Mouse (Mus musculus) forebrain, embryonic 11.5 days (tissue): Measurements from ENCODE around the gene Cped1. TPM values are rescaled to one million over a fixed set of nuclear protein-coding genes. Genes with fewer than 3 reads are reported as not detected.

Experiments used
- ATAC-seq: fragments of 200-750 bp; cut with Nextera tagmentation; replicated peaks from 2 replicates; pipeline ENCODE4 v1.8.0; 2017; ENCODE audit warnings: moderate TSS enrichment; ENCODE audit not compliant: low FRiP score
- DNase-seq: peaks from one replicate; pipeline ENCODE4 v3.0.0-alpha.2; 2017; ENCODE audit warnings: low spot score
- H3K27ac ChIP-seq: fragments of 300-500 bp; sonication (generic); 2 replicates; pipeline ENCODE4 v1.5.1; 2014; ENCODE audit warnings: low read depth, low read length
- H3K27me3 ChIP-seq: fragments of 300-500 bp; sonication (generic); 2 replicates; pipeline ENCODE4 v1.6.1; 2014; ENCODE audit warnings: mild to moderate bottlenecking, low read length, mixed read lengths; ENCODE audit not compliant: control insufficient read depth, insufficient read depth
- H3K36me3 ChIP-seq: fragments of 300-500 bp; sonication (generic); 2 replicates; pipeline ENCODE4 v1.6.1; 2014; ENCODE audit warnings: mild to moderate bottlenecking, low read length, moderate library complexity, mixed read lengths; ENCODE audit not compliant: control insufficient read depth, insufficient read depth
- H3K4me1 ChIP-seq: fragments of 300-500 bp; sonication (generic); replicated peaks from 2 replicates; pipeline ENCODE4 v1.6.1; 2014; ENCODE audit warnings: low read length, mixed read lengths; ENCODE audit not compliant: control insufficient read depth, insufficient read depth
- H3K4me2 ChIP-seq: fragments of 300-500 bp; sonication (generic); 2 replicates; pipeline ENCODE4 v1.6.1; 2014; ENCODE audit warnings: low read depth, mild to moderate bottlenecking, low read length, moderate library complexity, mixed read lengths; ENCODE audit not compliant: severe bottlenecking
- H3K4me3 ChIP-seq: fragments of 300-500 bp; sonication (generic); 2 replicates; pipeline ENCODE4 v1.5.1; 2014; ENCODE audit warnings: low read depth, low read length
- H3K9ac ChIP-seq: fragments of 300-500 bp; sonication (generic); 2 replicates; pipeline ENCODE4 v1.6.1; 2014; ENCODE audit warnings: low read length
- H3K9me3 ChIP-seq: fragments of 300-500 bp; sonication (generic); 2 replicates; pipeline ENCODE4 v1.6.1; 2016; ENCODE audit warnings: low read length, mixed read lengths; ENCODE audit not compliant: control insufficient read depth
- WGBS: fragments of 180-500 bp; shearing (Covaris S2); extraction: QIAGEN DNeasy Blood & Tissue Kit; methylation state at CpG from one replicate; pipeline ENCODE4 v1.1.7; 2014; 5-methylcytosine and 5-hydroxymethylcytosine counted together
- polyA plus RNA-seq: library from polyadenylated mRNA; unstranded; fragments of >200 nt; fragmentation: Nextera tagmentation; extraction: Ambion mirVana; gene quantifications from 2 replicates; pipeline ENCODE4 v1.2.1, GENCODE M21; 2014

Gene Cped1
- polyA plus RNA-seq, 1 experiment from 2014 or later = 17.2 TPM

DNA sequence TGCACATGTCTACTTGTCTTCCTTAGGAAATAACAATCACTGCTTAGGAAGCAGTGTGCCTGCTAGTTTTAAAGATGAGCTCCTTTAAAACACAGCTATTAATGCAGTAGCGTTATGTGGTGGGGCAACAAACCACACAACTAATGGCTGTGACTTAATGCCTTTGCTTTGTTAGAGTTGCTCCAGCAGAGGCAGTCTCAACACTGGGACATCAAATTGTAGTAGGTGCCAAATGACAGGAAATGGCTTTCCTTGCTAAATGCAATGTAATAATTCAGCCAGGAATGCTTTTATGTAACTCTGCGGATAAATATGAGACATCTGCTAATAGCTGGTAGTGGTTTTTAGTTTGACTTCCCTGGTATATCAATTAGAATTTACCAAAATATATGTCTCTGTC is 8.2 kb upstream of the Cped1 start:
- no peak overlapping the region for H3K27ac ChIP-seq
- H3K4me2 ChIP-seq = no peak overlapping the region
- WGBS = 91% methylated on average over 2 of the region's 2 CpGs
- H3K36me3 ChIP-seq = peaks cover 2% of the 10 kb centered on the region; the same call in 1 of the 2 replicates
- H3K27me3 ChIP-seq = no peaks in the 10 kb centered on the region
- DNase-seq (no peak), ATAC-seq (no peak)
- no peak overlapping the region for H3K9ac ChIP-seq
- no peak overlapping the region for H3K4me3 ChIP-seq
- H3K9me3 ChIP-seq = no peaks in the 10 kb centered on the region
- no peaks in the 10 kb centered on the region for H3K4me1 ChIP-seq

- 82% methylated on average over 1 of the region's 1 CpGs for WGBS
- ATAC-seq = no peak
- Histone ChIP-seq H3K4me1 (0 out of 2 replicates have a peak, but pooled peaks cover 2% of the 10 kb centered on the region), H3K4me3 (no peak overlapping the region), H3K27ac (no peak overlapping the region), H3K9me3 (no peaks in the 10 kb centered on the region), H3K27me3 (peaks cover 2% of the 10 kb centered on the region; the same call in 1 of the 2 replicates), H3K36me3 (no peaks in the 10 kb centered on the region; the same call in 1 of the 2 replicates), H3K4me2 (no peak overlapping the region), H3K9ac (no peak overlapping the region)
- no peak for DNase-seq
These were observed 4.6 kb upstream of the Cped1 start for GRCm38 (mm10) chr6:21981114-21981513.

DNA sequence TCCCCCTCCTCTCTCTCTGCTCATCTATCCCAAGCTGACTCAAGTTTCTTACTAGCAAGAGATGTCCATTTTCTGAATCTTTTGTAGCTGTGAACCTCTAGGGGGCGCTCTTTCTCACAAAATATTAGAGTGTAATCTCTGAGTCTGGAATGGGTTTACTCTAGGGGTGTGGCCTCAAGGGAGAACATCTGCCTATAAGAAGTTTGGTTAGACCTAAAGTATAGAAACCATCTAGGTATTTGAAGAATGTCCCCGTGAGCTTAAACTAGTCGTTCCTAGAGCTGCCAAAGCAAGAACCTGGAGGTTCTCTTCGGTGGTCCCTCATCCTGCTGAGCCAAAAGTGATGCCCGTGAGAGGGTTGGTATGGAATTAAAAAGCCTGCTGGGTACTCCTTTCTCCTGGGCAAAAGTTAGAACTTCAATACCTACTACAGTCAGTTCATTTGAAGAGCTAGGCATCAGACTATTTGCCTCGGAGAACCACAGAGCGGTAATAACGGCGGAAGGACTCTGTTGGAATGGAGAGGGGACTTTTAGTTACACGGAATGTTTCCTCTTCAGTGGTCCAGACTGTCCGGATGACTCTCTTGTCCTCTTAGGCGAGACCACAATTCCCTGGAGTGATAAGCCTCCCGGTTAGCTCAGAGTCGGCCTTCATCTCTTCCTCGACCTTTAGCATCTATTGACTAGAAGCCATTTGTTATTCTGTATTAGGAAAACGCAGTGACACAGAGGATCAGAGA is 555 bp upstream of the Cped1 start:
- Histone ChIP-seq H3K36me3 (no peaks in the 10 kb centered on the region), H3K9me3 (no peaks in the 10 kb centered on the region), H3K4me1 (peaks cover 2% of the 10 kb centered on the region; the same call in 1 of the 2 replicates), H3K4me2 (peak overlapping the region; percentile 88), H3K27me3 (peaks cover 13% of the 10 kb centered on the region; the same call in 1 of the 2 replicates), H3K4me3 (peak overlapping the region; percentile 35), H3K9ac (peak overlapping the region; percentile 30), H3K27ac (no peak overlapping the region)
- WGBS = 7% methylated on average over 16 of the region's 16 CpGs
- peak; percentile 73 for ATAC-seq
- peak; percentile 55 for DNase-seq

DNA sequence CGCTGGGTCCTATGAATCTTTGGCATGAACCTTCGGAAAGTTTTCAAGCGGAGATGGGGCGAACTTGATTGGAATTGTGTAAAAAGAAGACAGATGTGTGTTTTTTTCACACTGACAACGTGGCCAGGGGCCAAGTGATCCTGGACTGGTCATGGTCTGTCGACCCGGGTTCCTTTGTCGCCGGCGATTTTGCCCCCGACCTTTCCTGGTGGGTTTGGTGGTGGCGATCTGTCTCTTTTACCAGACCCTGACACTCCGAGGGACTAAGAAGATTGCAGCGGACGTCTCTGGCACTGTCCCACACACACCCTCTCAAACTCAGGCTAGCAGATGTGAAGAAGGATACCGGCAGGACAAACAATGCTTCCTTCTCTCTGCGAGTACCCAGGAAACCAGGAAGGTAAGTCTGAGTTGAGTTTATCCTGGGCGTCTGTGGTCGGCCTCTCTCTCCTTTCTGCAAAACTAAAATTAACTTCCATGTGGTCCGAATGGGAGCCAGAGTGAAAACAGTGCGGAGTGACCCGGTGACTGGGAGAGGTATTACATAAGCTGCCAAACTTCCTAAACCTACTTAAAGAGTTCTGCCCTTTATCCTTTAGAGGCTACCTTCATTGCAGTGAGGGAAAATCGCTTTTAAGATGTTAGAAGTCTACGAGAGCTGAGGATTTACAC is 1.1 kb downstream of the Cped1 start:
- Histone ChIP-seq H3K9me3 (no peaks in the 10 kb centered on the region), H3K27ac (no peak overlapping the region), H3K4me2 (peak overlapping the region; percentile 88), H3K36me3 (no peaks in the 10 kb centered on the region), H3K9ac (peak overlapping the region; percentile 30; the same call in 1 of the 2 replicates), H3K4me1 (peaks cover 2% of the 10 kb centered on the region; the same call in 1 of the 2 replicates), H3K4me3 (peak overlapping the region; percentile 35), H3K27me3 (peaks cover 13% of the 10 kb centered on the region; the same call in 1 of the 2 replicates)
- 9% methylated on average over 24 of the region's 24 CpGs for WGBS
- DNase-seq = peak; percentile 55
- peak; percentile 16; the same call in 1 of the 2 replicates for ATAC-seq

DNA sequence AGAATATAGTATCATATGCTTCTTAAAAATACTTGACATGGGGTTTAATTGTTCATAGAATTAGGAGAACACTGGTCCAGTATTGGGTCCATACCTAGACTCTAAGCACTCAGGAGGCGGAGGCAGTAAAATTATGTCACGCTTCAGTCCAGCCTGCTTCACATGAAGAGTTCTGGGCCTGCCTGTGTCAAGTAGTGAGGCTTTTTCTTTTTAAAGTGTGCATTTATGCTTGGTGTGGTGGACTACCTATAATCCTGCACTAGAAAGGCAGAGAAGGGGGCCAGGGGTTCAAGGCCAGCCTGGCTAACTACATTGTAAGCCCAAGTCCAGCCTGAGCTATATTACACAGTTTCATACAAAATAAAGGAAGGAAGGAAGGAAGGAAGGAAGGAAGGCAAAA is 1.8 kb downstream of the Cped1 start:
- Histone ChIP-seq H3K4me3 (no peak overlapping the region), H3K4me2 (no peak overlapping the region), H3K36me3 (no peaks in the 10 kb centered on the region), H3K27ac (no peak overlapping the region), H3K27me3 (peaks cover 13% of the 10 kb centered on the region; the same call in 1 of the 2 replicates), H3K4me1 (peaks cover 2% of the 10 kb centered on the region; the same call in 1 of the 2 replicates), H3K9ac (no peak overlapping the region), H3K9me3 (no peaks in the 10 kb centered on the region)
- DNase-seq (no peak), ATAC-seq (no peak)
- 78% methylated on average over 2 of the region's 2 CpGs for WGBS

DNA sequence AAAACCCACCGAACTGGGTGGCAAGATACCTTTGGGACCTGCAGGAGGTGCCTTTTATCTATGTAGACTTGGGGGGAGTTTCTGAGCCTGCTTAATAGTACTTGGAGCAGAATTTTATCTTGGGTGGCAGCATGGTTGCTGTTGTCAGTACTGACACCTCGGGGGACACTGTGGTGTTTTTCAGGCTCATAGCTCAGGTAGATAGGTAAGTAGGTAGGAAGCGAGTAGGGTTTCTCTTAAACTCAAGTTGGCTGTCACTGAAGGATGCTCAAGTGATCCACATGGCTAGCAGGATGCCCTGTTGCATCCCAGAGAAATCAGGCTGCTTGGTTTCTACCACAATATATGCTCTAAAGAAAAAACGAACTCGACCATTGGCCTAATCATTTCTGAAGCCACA is 2.6 kb downstream of the Cped1 start:
- Histone ChIP-seq H3K9me3 (no peaks in the 10 kb centered on the region), H3K9ac (no peak overlapping the region), H3K36me3 (no peaks in the 10 kb centered on the region), H3K4me1 (peaks cover 2% of the 10 kb centered on the region; the same call in 1 of the 2 replicates), H3K27me3 (peaks cover 13% of the 10 kb centered on the region; the same call in 1 of the 2 replicates), H3K27ac (no peak overlapping the region), H3K4me2 (no peak overlapping the region), H3K4me3 (no peak overlapping the region)
- DNase-seq = no peak
- WGBS = 83% methylated on average over 5 of the region's 5 CpGs
- ATAC-seq = no peak

GRCm38 (mm10) chr6:21989081-21989480 is 3.4 kb downstream of the Cped1 start:
- Histone ChIP-seq H3K27me3 (peaks cover 13% of the 10 kb centered on the region; the same call in 1 of the 2 replicates), H3K36me3 (no peaks in the 10 kb centered on the region), H3K4me3 (no peak overlapping the region), H3K4me2 (no peak overlapping the region), H3K27ac (no peak overlapping the region), H3K4me1 (peaks cover 2% of the 10 kb centered on the region; the same call in 1 of the 2 replicates), H3K9ac (no peak overlapping the region), H3K9me3 (no peaks in the 10 kb centered on the region)
- DNase-seq (no peak), ATAC-seq (no peak)
- 73% methylated on average over 4 of the region's 4 CpGs for WGBS

- no peak for DNase-seq
- H3K27ac ChIP-seq = no peak overlapping the region
- H3K36me3 ChIP-seq = no peaks in the 10 kb centered on the region
- H3K9me3 ChIP-seq = no peaks in the 10 kb centered on the region
- H3K27me3 ChIP-seq = peaks cover 13% of the 10 kb centered on the region; the same call in 1 of the 2 replicates
- no peak for ATAC-seq
- no peak overlapping the region for H3K4me2 ChIP-seq
- 80% methylated on average over 9 of the region's 9 CpGs for WGBS
- no peak overlapping the region for H3K9ac ChIP-seq
- H3K4me1 ChIP-seq = peaks cover 2% of the 10 kb centered on the region; the same call in 1 of the 2 replicates
- no peak overlapping the region for H3K4me3 ChIP-seq
These were observed 4.7 kb downstream of the Cped1 start for GRCm38 (mm10) chr6:21990181-21991135.
